Mouse (Mus musculus) midbrain, embryonic 11.5 days (tissue): ENCODE results near the gene Cgas. TPM values are rescaled to one million over a fixed set of nuclear protein-coding genes. Genes with fewer than 3 reads are reported as not detected.
A peak's percentile ranks its signal among the peaks of the same experiment; 100 is the strongest.

Experiments used
- ATAC-seq: fragments of 200-750 bp; cut with Nextera tagmentation; 2 replicates; pipeline ENCODE4 v1.8.0; 2017; ENCODE audit warnings: moderate TSS enrichment, moderate library complexity; ENCODE audit not compliant: low FRiP score
- DNase-seq: peaks from one replicate; pipeline ENCODE4 v3.0.0; 2015; ENCODE audit warnings: low spot score; ENCODE audit errors: missing footprints
- H3K27ac ChIP-seq: fragments of 300-500 bp; sonication (generic); 2 replicates; pipeline ENCODE4 v1.5.1; 2014; ENCODE audit warnings: low read depth, low read length
- H3K27me3 ChIP-seq: fragments of 300-500 bp; sonication (generic); 2 replicates; pipeline ENCODE4 v1.6.1; 2014; ENCODE audit warnings: mild to moderate bottlenecking, low read length, moderate library complexity, mixed read lengths; ENCODE audit not compliant: control insufficient read depth, insufficient read depth
- H3K36me3 ChIP-seq: fragments of 300-500 bp; sonication (generic); 2 replicates; pipeline ENCODE4 v1.6.1; 2014; ENCODE audit warnings: mild to moderate bottlenecking, low read length, moderate library complexity, mixed read lengths; ENCODE audit not compliant: control insufficient read depth, insufficient read depth
- H3K4me1 ChIP-seq: fragments of 300-500 bp; sonication (generic); 2 replicates; pipeline ENCODE4 v1.6.1; 2014; ENCODE audit warnings: low read length; ENCODE audit not compliant: control insufficient read depth, insufficient read depth
- H3K4me2 ChIP-seq: fragments of 300-500 bp; sonication (generic); 2 replicates; pipeline ENCODE4 v1.6.1; 2014; ENCODE audit warnings: mild to moderate bottlenecking, moderate library complexity
- H3K4me3 ChIP-seq: fragments of 300-500 bp; sonication (generic); 2 replicates; pipeline ENCODE4 v1.5.1; 2014; ENCODE audit warnings: low read depth, low read length
- H3K9ac ChIP-seq: fragments of 300-500 bp; sonication (generic); 2 replicates; pipeline ENCODE4 v1.6.1; 2014; ENCODE audit warnings: low read length
- H3K9me3 ChIP-seq: fragments of 300-500 bp; sonication (generic); 2 replicates; pipeline ENCODE4 v1.6.1; 2016; ENCODE audit warnings: low read length; ENCODE audit not compliant: control insufficient read depth
- WGBS: fragments of 180-500 bp; shearing (Covaris S2); extraction: QIAGEN DNeasy Blood & Tissue Kit; methylation state at CpG from one replicate; pipeline ENCODE4 v1.1.7; 2014; 5-methylcytosine and 5-hydroxymethylcytosine counted together
- microRNA-seq: library from miRNA; unstranded; fragments of <30 nt; microRNA quantifications from one replicate; pipeline ENCODE4, GENCODE M21; 2017
- polyA plus RNA-seq: library from polyadenylated mRNA; unstranded; fragments of >200 nt; fragmentation: Nextera tagmentation; extraction: Ambion mirVana; gene quantifications from 2 replicates; pipeline ENCODE4 v1.2.1, GENCODE M21; 2014

The Cgas gene
- polyA plus RNA-seq, 1 experiment from 2014 or later = 0.51 TPM

DNA sequence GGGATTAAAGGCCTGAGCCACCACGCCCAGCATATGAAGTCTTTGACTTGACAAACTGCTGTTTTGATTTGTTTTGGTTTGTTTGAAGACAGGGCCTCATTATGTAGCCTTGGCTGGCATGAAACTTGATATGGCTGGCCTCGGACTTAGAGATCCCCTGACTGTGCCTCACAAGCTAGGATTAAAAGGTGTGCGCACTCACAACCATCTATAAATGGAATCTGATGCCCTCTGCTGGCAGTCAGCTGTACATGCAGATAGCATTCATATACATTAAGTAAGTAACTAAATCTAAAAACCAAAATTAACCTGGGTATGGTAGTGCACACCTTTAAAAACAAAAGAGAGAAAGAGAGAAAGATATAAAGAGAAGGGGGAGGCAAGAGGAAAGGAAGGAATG, 57.1 kb downstream of the Cgas start:
- Histone ChIP-seq H3K4me1 (no peaks in the 10 kb centered on the region), H3K27ac (no peak overlapping the region), H3K9ac (no peak overlapping the region), H3K9me3 (no peaks in the 10 kb centered on the region), H3K27me3 (no peaks in the 10 kb centered on the region), H3K4me2 (no peak overlapping the region), H3K4me3 (no peak overlapping the region), H3K36me3 (no peaks in the 10 kb centered on the region)
- peak; percentile 88 for DNase-seq
- 52% methylated on average over 3 of the region's 3 CpGs for WGBS
- ATAC-seq = no peak

Small RNA genes lying within 50 kb of the gene (microRNA-seq; reads per million reads assigned to microRNA genes)
- gene Gm26377 = not detected

Other genes with a start within 250 kb of the Cgas start
- gene Gsta1, start 212.6 kb downstream of the Cgas start, polyA plus RNA-seq = not detected in 2 replicates
- gene Gm3776, start 186.1 kb downstream of the Cgas start, polyA plus RNA-seq = not detected in 2 replicates
- gene Gm10639, start 153.3 kb downstream of the Cgas start, polyA plus RNA-seq = not detected in 2 replicates
- not detected in 2 replicates for gene Omt2a, start 128.4 kb downstream of the Cgas start, polyA plus RNA-seq
- not detected in 2 replicates for gene Omt2b, start 115.6 kb downstream of the Cgas start, polyA plus RNA-seq
- not detected in 2 replicates for gene Gsta2, start 87.4 kb downstream of the Cgas start, polyA plus RNA-seq
- gene Dppa5a, start 75.1 kb downstream of the Cgas start, polyA plus RNA-seq = 0.25 and 0.76 TPM in 2 replicates
- gene Ooep, start 64.5 kb downstream of the Cgas start, polyA plus RNA-seq = 1.4 and 1.8 TPM in 2 replicates
- 0.11 and 0.56 TPM in 2 replicates for gene Ddx43, start 47.5 kb downstream of the Cgas start, polyA plus RNA-seq
- 26.0 and 28.3 TPM in 2 replicates for gene Mto1, start 5.0 kb upstream of the Cgas start, polyA plus RNA-seq
- gene Gm17324, start 5.5 kb upstream of the Cgas start, polyA plus RNA-seq = 0.52 and 1.1 TPM in 2 replicates
- gene Eef1a1, start 45.9 kb upstream of the Cgas start, polyA plus RNA-seq = 4,628 and 4,661 TPM in 2 replicates
- 9.8 and 12.3 TPM in 2 replicates for gene Slc17a5, start 144.8 kb upstream of the Cgas start, polyA plus RNA-seq
- gene Cd109, start 172.3 kb upstream of the Cgas start, polyA plus RNA-seq = 6.2 and 6.7 TPM in 2 replicates